Mouse (Mus musculus): Measurements from ENCODE around the gene Ptpn5. TPM values are rescaled to one million over a fixed set of nuclear protein-coding genes. Genes with fewer than 3 reads are reported as not detected.

Ptpn5 gene
- polyA plus RNA-seq, 1 experiment from 2014 or later: 70.2 TPM

GRCm38 (mm10) chr7:47139823-47140325 lies 6.4 kb upstream of the Ptpn5 start:
- no peak for ATAC-seq (ENCODE audit: low FRiP score, low read depth)
- Histone ChIP-seq H3K36me3 (no peaks in the 10 kb centered on the region), H3K27me3 (replicated peaks) (peaks cover 2% of the 10 kb centered on the region; the same call in 1 of the 2 replicates), H3K4me3 (no peak overlapping the region), H3K27ac (no peak overlapping the region), H3K4me2 (replicated peaks) (no peak overlapping the region), H3K9me3 (no peaks in the 10 kb centered on the region), H3K9ac (no peak overlapping the region), H3K4me1 (no peaks in the 10 kb centered on the region)
- WGBS: 79% methylated on average over 8 of the region's 8 CpGs

GRCm38 (mm10) chr7:47134570-47134969 lies 1.1 kb upstream of the Ptpn5 start:
- ATAC-seq (ENCODE audit: low FRiP score, low read depth): no peak
- Histone ChIP-seq H3K4me1 (0 out of 2 replicates have a peak, but pooled peaks cover 13% of the 10 kb centered on the region), H3K36me3 (no peaks in the 10 kb centered on the region), H3K4me3 (no peak overlapping the region), H3K27ac (no peak overlapping the region), H3K4me2 (replicated peaks) (no peak overlapping the region), H3K9me3 (no peaks in the 10 kb centered on the region), H3K9ac (no peak overlapping the region), H3K27me3 (replicated peaks) (peaks cover 28% of the 10 kb centered on the region)
- WGBS: 60% methylated on average over 5 of the region's 5 CpGs

GRCm38 (mm10) chr7:47132931-47133260 lies 588 bp downstream of the Ptpn5 start:
- Histone ChIP-seq H3K27ac (peak overlapping the region; percentile 74; the same call in 1 of the 2 replicates), H3K4me3 (peak overlapping the region; percentile 67), H3K4me1 (0 out of 2 replicates have a peak, but pooled peaks cover 13% of the 10 kb centered on the region), H3K36me3 (no peaks in the 10 kb centered on the region), H3K27me3 (replicated peaks) (peaks cover 28% of the 10 kb centered on the region), H3K9me3 (no peaks in the 10 kb centered on the region), H3K4me2 (replicated peaks) (peak overlapping the region; percentile 86), H3K9ac (peak overlapping the region; percentile 82)
- ATAC-seq (ENCODE audit: low FRiP score, low read depth): no peak
- under 1% methylated on average over 10 of the region's 10 CpGs for WGBS

- Histone ChIP-seq H3K4me3 (peak overlapping the region; percentile 67), H3K9ac (peak overlapping the region; percentile 82), H3K9me3 (no peaks in the 10 kb centered on the region), H3K4me1 (0 out of 2 replicates have a peak, but pooled peaks cover 13% of the 10 kb centered on the region), H3K27ac (peak overlapping the region; percentile 74), H3K4me2 (replicated peaks) (peak overlapping the region; percentile 86), H3K27me3 (replicated peaks) (peaks cover 28% of the 10 kb centered on the region), H3K36me3 (no peaks in the 10 kb centered on the region)
- peak; percentile 86 for ATAC-seq (ENCODE audit: low FRiP score, low read depth)
- WGBS: under 1% methylated on average over 65 of the region's 65 CpGs
Observed at GRCm38 (mm10) chr7:47132180-47132930, 1.1 kb downstream of the Ptpn5 start.

GRCm38 (mm10) chr7:47131840-47132179 lies 1.7 kb downstream of the Ptpn5 start:
- Histone ChIP-seq H3K27me3 (replicated peaks) (peaks cover 28% of the 10 kb centered on the region), H3K9ac (peak overlapping the region; percentile 82), H3K27ac (no peak overlapping the region), H3K4me1 (0 out of 2 replicates have a peak, but pooled peaks cover 13% of the 10 kb centered on the region), H3K9me3 (no peaks in the 10 kb centered on the region), H3K4me3 (peak overlapping the region; percentile 67), H3K4me2 (replicated peaks) (peak overlapping the region; percentile 86), H3K36me3 (no peaks in the 10 kb centered on the region)
- peak; percentile 46 for ATAC-seq (ENCODE audit: low FRiP score, low read depth)
- WGBS: under 1% methylated on average over 15 of the region's 15 CpGs

- no peak overlapping the region for H3K27ac ChIP-seq
- 42% methylated on average over 8 of the region's 8 CpGs for WGBS
Observed at GRCm38 (mm10) chr7:47131258-47131657, 2.2 kb downstream of the Ptpn5 start.

GRCm38 (mm10) chr7:47122026-47122425 lies 11.5 kb downstream of the Ptpn5 start:
- H3K4me2 ChIP-seq (replicated peaks): no peak overlapping the region
- no peak overlapping the region for H3K9ac ChIP-seq
- no peaks in the 10 kb centered on the region for H3K36me3 ChIP-seq
- no peaks in the 10 kb centered on the region for H3K4me1 ChIP-seq
- H3K4me3 ChIP-seq: no peak overlapping the region
- WGBS: 95% methylated on average over 3 of the region's 3 CpGs
- no peaks in the 10 kb centered on the region for H3K27me3 ChIP-seq (replicated peaks)
- H3K27ac ChIP-seq: no peak overlapping the region
- no peak for ATAC-seq (ENCODE audit: low FRiP score, low read depth)
- no peaks in the 10 kb centered on the region for H3K9me3 ChIP-seq

More at GRCm38 (mm10) chr7:47131258-47131657, 2.2 kb downstream of the Ptpn5 start:
- Histone ChIP-seq H3K4me2 (replicated peaks) (peak overlapping the region; percentile 86), H3K4me3 (peak overlapping the region; percentile 67; the same call in 1 of the 2 replicates), H3K27me3 (replicated peaks) (peaks cover 28% of the 10 kb centered on the region), H3K9ac (no peak overlapping the region), H3K4me1 (0 out of 2 replicates have a peak, but pooled peaks cover 13% of the 10 kb centered on the region), H3K9me3 (no peaks in the 10 kb centered on the region), H3K36me3 (no peaks in the 10 kb centered on the region)
- ATAC-seq (ENCODE audit: low FRiP score, low read depth): no peak

GRCm38 (mm10) chr7:47116666-47117065 lies 16.8 kb downstream of the Ptpn5 start:
- no peak for ATAC-seq (ENCODE audit: low FRiP score, low read depth)
- no peaks in the 10 kb centered on the region for H3K9me3 ChIP-seq
- 84% methylated on average over 6 of the region's 6 CpGs for WGBS
- H3K9ac ChIP-seq: no peak overlapping the region
- no peak overlapping the region for H3K27ac ChIP-seq
- no peak overlapping the region for H3K4me2 ChIP-seq (replicated peaks)
- H3K36me3 ChIP-seq: peaks cover 5% of the 10 kb centered on the region; the same call in 1 of the 2 replicates
- no peak overlapping the region for H3K4me3 ChIP-seq
- H3K4me1 ChIP-seq: no peaks in the 10 kb centered on the region
- no peaks in the 10 kb centered on the region for H3K27me3 ChIP-seq (replicated peaks)

- H3K27ac ChIP-seq: no peak overlapping the region
- no peaks in the 10 kb centered on the region for H3K4me1 ChIP-seq
- no peaks in the 10 kb centered on the region for H3K9me3 ChIP-seq
- no peaks in the 10 kb centered on the region for H3K27me3 ChIP-seq (replicated peaks)
- no peak overlapping the region for H3K4me2 ChIP-seq (replicated peaks)
- WGBS: 94% methylated on average over 2 of the region's 2 CpGs
- no peak overlapping the region for H3K9ac ChIP-seq
- H3K4me3 ChIP-seq: no peak overlapping the region
- peaks cover 5% of the 10 kb centered on the region; the same call in 1 of the 2 replicates for H3K36me3 ChIP-seq
- no peak for ATAC-seq (ENCODE audit: low FRiP score, low read depth)
Observed at GRCm38 (mm10) chr7:47115491-47115890, 18.0 kb downstream of the Ptpn5 start.

GRCm38 (mm10) chr7:47113383-47113782 lies 20.1 kb downstream of the Ptpn5 start:
- peaks cover 5% of the 10 kb centered on the region; the same call in 1 of the 2 replicates for H3K36me3 ChIP-seq
- WGBS: 93% methylated on average over 7 of the region's 7 CpGs
- H3K9me3 ChIP-seq: no peaks in the 10 kb centered on the region
- no peaks in the 10 kb centered on the region for H3K4me1 ChIP-seq
- no peak overlapping the region for H3K4me2 ChIP-seq (replicated peaks)
- H3K4me3 ChIP-seq: no peak overlapping the region
- no peak overlapping the region for H3K9ac ChIP-seq
- no peaks in the 10 kb centered on the region for H3K27me3 ChIP-seq (replicated peaks)
- H3K27ac ChIP-seq: no peak overlapping the region
- ATAC-seq (ENCODE audit: low FRiP score, low read depth): no peak

- no peaks in the 10 kb centered on the region for H3K4me1 ChIP-seq
- H3K4me2 ChIP-seq (replicated peaks): no peak overlapping the region
- no peaks in the 10 kb centered on the region for H3K27me3 ChIP-seq (replicated peaks)
- H3K4me3 ChIP-seq: no peak overlapping the region
- WGBS: 93% methylated on average over 5 of the region's 5 CpGs
- H3K27ac ChIP-seq: no peak overlapping the region
- ATAC-seq (ENCODE audit: low FRiP score, low read depth): no peak
- no peaks in the 10 kb centered on the region for H3K9me3 ChIP-seq
- no peak overlapping the region for H3K9ac ChIP-seq
- H3K36me3 ChIP-seq: peaks cover 5% of the 10 kb centered on the region; the same call in 1 of the 2 replicates
Observed at GRCm38 (mm10) chr7:47112036-47112435, 21.4 kb downstream of the Ptpn5 start.

- no peak overlapping the region for H3K27ac ChIP-seq
- no peak for ATAC-seq (ENCODE audit: low FRiP score, low read depth)
- H3K4me1 ChIP-seq: no peaks in the 10 kb centered on the region
- no peaks in the 10 kb centered on the region for H3K9me3 ChIP-seq
- 91% methylated on average over 3 of the region's 3 CpGs for WGBS
- H3K36me3 ChIP-seq: peaks cover 5% of the 10 kb centered on the region; the same call in 1 of the 2 replicates
- H3K27me3 ChIP-seq (replicated peaks): no peaks in the 10 kb centered on the region
- H3K9ac ChIP-seq: no peak overlapping the region
- no peak overlapping the region for H3K4me3 ChIP-seq
- no peak overlapping the region for H3K4me2 ChIP-seq (replicated peaks)
Observed at GRCm38 (mm10) chr7:47111121-47111520, 22.4 kb downstream of the Ptpn5 start.
